Mouse (Mus musculus) embryonic facial prominence, embryonic 14.5 days (tissue): ENCODE measurements at regions not wholly inside any gene's neighbourhood (a gene's known extent, or its start where the extent isn't known, plus 50 kb on each side); places are given as distances from the start of the nearest gene placed in this dataset.

Experiments
- ATAC-seq: fragments of 200-750 bp; cut with Nextera tagmentation; 2 replicates; pipeline ENCODE4 v1.8.0; 2017; ENCODE audit warnings: low read depth, moderate number of reproducible peaks, moderate TSS enrichment
- DNase-seq: peaks from one replicate; pipeline ENCODE4 v3.0.0-alpha.2; 2015; ENCODE audit warnings: low spot score
- H3K27ac ChIP-seq: fragments of 300-500 bp; sonication (generic); replicated peaks from 2 replicates; pipeline ENCODE4 v1.5.1; 2014; ENCODE audit warnings: low read depth, mild to moderate bottlenecking, low read length, moderate library complexity
- H3K27me3 ChIP-seq: fragments of 300-500 bp; sonication (generic); replicated peaks from 2 replicates; pipeline ENCODE4 v1.6.1; 2014; ENCODE audit warnings: low read length; ENCODE audit not compliant: control insufficient read depth, insufficient read depth
- H3K36me3 ChIP-seq: fragments of 300-500 bp; sonication (generic); 2 replicates; pipeline ENCODE4 v1.6.1; 2014; ENCODE audit warnings: low read length, mixed read lengths; ENCODE audit not compliant: control insufficient read depth, insufficient read depth
- H3K4me1 ChIP-seq: fragments of 300-500 bp; sonication (generic); 2 replicates; pipeline ENCODE4 v1.6.1; 2014; ENCODE audit warnings: antibody characterized with exemption, low read length; ENCODE audit not compliant: control insufficient read depth, insufficient read depth
- H3K4me2 ChIP-seq: fragments of 300-500 bp; sonication (generic); 2 replicates; pipeline ENCODE4 v1.6.1; 2014; ENCODE audit warnings: low read depth, mild to moderate bottlenecking, low read length, moderate library complexity, mixed read lengths
- H3K4me3 ChIP-seq: fragments of 300-500 bp; sonication (generic); 2 replicates; pipeline ENCODE4 v1.5.1; 2014; ENCODE audit warnings: low read depth, mild to moderate bottlenecking, low read length
- H3K9ac ChIP-seq: fragments of 300-500 bp; sonication (generic); 2 replicates; pipeline ENCODE4 v1.6.1; 2014; ENCODE audit warnings: low read depth, mild to moderate bottlenecking, low read length, moderate library complexity, mixed read lengths
- H3K9me3 ChIP-seq: fragments of 300-500 bp; sonication (generic); 2 replicates; pipeline ENCODE4 v1.6.1; 2016; ENCODE audit warnings: low read length; ENCODE audit not compliant: control insufficient read depth
- WGBS: fragments of 180-500 bp; shearing (Covaris S2); extraction: QIAGEN DNeasy Blood & Tissue Kit; methylation state at CpG from one replicate; pipeline ENCODE4 v1.1.7; 2014; 5-methylcytosine and 5-hydroxymethylcytosine counted together

DNA sequence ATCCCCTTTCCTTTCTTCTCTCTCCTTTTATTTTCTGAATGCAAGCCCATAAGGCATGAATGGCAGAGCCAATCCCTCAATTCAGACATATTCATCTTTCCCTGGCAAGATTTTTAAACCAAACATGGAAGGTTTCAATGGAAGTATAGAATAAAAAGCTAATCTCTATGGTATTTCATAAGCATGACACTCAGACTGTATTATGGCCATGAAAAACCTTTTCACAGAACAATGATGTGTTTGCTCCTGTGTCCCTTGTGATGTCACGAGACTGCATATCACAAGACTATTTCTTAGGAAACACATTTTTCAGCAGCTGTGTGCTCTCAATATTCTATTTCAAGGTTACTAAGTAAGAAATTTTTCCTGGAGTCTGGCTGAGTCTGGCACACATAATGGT lies 525.5 kb downstream of the Zfp352 start:
- H3K9me3 ChIP-seq: no peaks in the 10 kb centered on the region
- DNase-seq (no peak), ATAC-seq (no peak)
- H3K9ac ChIP-seq: no peak overlapping the region
- 84% methylated on average over 1 of the region's 1 CpGs for WGBS
- H3K27ac ChIP-seq: no peak overlapping the region
- no peak overlapping the region for H3K4me3 ChIP-seq
- no peak overlapping the region for H3K4me2 ChIP-seq
- H3K4me1 ChIP-seq: no peaks in the 10 kb centered on the region
- H3K36me3 ChIP-seq: no peaks in the 10 kb centered on the region
- no peaks in the 10 kb centered on the region for H3K27me3 ChIP-seq
